Mouse (Mus musculus): ENCODE data around the gene Rd3.

DNA sequence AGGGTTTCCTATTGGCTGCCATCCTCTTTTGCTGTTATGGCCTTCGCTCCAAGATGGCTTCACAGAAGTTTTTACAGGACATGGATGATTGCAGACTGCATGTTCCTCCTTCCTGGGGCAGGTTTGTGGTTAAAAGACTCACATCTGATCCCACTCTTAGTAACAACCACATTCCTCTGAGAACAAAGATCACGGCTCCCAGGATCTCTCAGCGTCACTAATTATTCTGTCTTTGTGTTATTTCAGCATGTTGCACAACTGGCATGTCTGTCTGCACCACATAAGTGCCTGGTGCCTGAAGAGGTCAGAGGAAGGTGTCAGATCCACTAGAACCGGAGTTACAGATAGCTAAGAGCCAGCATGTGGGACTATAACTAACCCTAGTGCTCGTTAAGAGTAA, 7.2 kb upstream of the Rd3 start:
- TF ChIP-seq MAZ (IDR thresholded peaks at IDR 0.05; ENCODE audit: low read depth, low read length): no peak
- TF ChIP-seq ZMIZ1 (IDR thresholded peaks at IDR 0.05; ENCODE audit: low read depth, low read length): no peak
- no peak for TF ChIP-seq CTCF (conservative IDR thresholded peaks at IDR 0.05 in 1 of 2, IDR thresholded peaks at IDR 0.05 in 1 of 2; ENCODE audit: low read depth in 2 of 2, low read length in 2 of 2)
- TF ChIP-seq CHD2 (IDR thresholded peaks at IDR 0.05; ENCODE audit: low read length): no peak
- TF ChIP-seq SMC3 (IDR thresholded peaks at IDR 0.05; ENCODE audit: low read depth, low read length): no peak
- TF ChIP-seq TCF12 (IDR thresholded peaks at IDR 0.05; ENCODE audit: low read depth, low read length): no peak
- TF ChIP-seq ZNF384 (IDR thresholded peaks at IDR 0.05; ENCODE audit: low read depth, low read length): no peak
- TF ChIP-seq EP300 (IDR thresholded peaks at IDR 0.05; ENCODE audit: low read length): no peak
- no peak for TF ChIP-seq MXI1 (IDR thresholded peaks at IDR 0.05; ENCODE audit: low read depth, low read length)
- TF ChIP-seq POLR2A (IDR thresholded peaks at IDR 0.05; ENCODE audit: low read depth, low read length): no peak

Measured in CH12.LX (cell line).